Mouse (Mus musculus) adrenal gland, adult 8-10 months (tissue): Measurements from ENCODE around the gene Ltbp4. TPM values are rescaled to one million over a fixed set of nuclear protein-coding genes. Genes with fewer than 3 reads are reported as not detected.
A peak's percentile ranks its signal among the peaks of the same experiment; 100 is the strongest.

Experiments used
- DNase-seq: peaks from one replicate; pipeline ENCODE4 v3.0.0; 2022
- total RNA-seq, 4 experiments: library from RNA; stranded (reverse); gene quantifications; 2 replicates each; pipeline ENCODE4 v1.2.4; 2022

Gene Ltbp4
- total RNA-seq, 4 experiments from 2014 or later, result 90.9 to 117 (median 108) TPM

DNA sequence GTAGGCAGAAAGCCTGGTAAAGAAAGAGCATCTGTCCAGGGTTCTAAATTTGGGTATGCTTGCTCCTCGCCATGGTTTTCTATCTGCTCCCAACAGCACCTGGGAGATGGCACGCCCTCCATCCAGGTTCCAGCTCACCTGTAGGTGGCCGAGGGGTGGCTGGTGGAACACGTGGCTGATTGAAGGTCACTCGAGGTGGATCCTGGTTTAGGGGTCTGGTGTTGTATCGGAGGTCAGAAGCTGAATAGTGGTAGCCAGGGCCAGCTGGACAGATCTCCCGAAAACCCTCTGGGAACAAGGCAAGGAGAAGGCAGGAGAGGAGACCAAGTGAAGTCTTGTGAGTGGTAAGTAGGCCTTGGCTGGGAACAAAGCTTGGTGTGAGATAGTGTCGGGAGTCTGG lies 10.0 kb downstream of the Ltbp4 start:
- no peak for DNase-seq

DNA sequence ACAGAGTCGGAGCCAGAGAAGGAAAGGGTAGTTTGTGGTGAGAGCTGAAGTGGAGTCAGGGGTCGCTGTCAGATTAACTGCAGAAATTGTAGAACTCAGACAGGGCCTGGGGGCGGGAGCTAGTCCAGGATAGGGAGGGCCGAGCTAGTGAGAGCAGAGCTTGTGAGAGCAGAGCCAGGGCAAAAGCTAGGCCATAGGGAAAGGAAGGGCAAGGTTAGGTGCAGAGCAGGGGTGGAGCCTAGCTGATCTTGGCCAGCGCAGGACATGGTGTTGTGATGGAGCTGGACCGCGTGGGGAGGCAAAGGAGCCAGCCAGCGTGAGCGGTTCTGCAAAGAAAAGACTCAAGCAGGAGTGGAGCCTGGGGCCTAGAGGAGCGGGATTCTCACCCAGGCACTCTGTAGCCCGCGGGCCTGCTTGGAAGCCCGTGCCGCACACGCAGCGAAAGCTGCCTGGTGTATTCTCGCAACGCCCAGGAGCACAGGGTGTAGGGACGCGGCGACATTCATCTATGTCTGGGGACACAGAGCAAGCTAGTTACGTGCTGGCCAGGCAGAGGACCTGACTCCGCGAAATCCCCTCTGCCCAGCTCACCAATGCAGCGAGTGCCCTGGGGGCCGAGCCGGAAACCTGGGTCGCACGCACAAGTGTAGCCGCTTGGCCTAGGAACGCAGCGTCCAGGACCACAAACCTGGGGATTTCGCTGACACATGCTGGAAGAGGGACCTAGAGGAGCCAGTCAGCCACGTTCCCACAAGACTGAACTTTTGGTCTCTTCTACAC lies 11.2 kb downstream of the Ltbp4 start:
- DNase-seq, result no peak

DNA sequence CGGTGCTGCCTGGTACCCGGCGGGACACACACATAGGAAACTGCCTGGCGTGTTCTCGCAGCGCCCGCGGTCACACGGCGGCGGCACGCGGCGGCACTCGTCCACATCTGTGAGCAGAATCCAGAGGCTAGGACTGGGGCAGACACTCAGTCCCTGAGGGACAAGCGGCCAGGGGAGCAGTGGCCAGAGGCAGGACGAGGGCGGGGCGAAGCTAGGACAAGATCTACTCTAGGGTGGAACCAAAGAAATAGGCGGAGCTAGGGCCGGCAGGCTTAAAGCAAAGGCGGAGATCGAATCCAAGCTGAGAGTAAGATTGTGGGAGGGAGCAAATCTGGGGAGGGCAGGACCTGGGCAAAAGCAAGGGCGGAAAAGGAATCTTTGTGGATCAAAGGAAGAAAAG lies 11.8 kb downstream of the Ltbp4 start:
- peak; percentile 75 for DNase-seq

- DNase-seq, result no peak
These were observed 12.6 kb downstream of the Ltbp4 start for GRCm38 (mm10) chr7:27324928-27325327.

DNA sequence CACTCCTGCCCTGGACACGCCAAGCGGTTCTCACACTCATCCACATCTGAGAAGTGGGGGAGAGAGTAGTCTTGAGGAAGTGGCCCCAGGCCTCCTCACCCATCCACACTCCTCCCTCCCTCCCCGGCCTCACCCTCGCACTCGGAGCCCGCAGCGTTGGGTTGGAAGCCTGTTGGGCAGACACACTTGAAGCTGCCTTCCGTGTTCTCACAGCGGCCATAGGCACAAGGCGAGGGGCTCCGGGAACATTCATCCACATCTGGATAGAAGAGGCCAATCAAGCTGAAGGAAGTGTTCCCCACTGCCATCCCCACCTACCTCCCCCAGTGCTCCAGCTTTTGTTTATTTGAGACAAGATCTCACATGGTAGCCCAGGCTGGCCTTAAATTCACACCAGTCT lies 13.3 kb downstream of the Ltbp4 start:
- DNase-seq, result no peak

DNA sequence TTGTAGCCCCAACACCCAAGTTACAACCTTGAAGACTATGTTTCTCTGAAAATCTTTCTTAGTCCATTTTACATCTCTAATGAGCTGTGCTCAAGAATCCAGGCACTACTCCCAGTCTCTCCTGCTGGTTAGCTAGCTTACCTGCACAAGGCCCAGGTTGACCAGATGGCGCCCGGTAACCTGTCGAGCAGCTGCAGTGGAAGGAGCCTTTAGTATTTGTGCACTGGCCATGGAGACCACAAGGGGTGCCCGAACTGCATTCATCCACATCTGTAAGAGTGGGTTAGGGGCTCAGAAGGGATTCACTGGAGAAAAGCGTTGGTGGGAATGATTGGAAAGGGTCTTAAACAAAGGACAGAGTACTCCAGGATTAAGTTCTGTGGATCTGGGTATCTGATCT lies 14.5 kb downstream of the Ltbp4 start:
- DNase-seq, result no peak

DNA sequence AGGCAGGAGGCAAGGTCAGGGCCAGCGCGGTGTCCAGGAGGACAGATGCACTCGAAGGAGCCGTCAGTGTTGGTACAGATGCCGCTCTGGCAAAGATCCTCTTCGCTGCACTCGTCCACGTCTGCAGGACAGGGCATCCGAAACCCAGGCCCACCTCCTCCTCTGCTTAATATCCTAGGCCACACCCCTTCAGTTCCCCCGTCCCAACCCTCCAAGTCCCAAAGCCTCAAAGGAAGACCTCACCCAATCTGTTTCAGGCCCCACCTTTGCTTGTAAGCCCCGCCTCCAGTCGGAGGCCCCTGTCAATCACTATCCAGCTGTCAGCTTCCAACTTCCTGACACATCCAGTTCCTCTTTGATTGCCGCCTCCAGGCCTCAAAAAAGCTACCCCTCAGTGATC lies 15.2 kb downstream of the Ltbp4 start:
- no peak for DNase-seq

GRCm38 (mm10) chr7:27319411-27319810 lies 18.1 kb downstream of the Ltbp4 start:
- no peak for DNase-seq

- DNase-seq, result no peak
These were observed 21.5 kb downstream of the Ltbp4 start for GRCm38 (mm10) chr7:27315958-27316357.

DNA sequence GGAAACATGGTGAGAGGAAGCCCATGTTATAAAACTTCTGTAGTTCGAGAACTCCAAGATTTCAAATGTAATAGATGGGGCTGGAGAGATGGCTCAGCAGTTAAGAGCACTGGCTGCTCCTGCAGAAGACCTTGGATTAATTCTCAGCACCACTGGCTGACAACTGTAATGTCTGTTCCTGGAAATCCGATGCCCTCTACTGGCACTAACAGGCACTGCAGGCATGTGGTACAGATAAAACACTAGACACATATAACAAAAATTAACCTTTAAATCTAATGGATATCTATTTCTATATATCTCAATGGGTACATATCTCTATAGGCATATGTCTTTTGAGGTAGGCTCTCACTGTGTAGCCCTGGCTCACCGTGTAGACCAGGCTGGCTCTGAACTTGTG lies 23.1 kb downstream of the Ltbp4 start:
- DNase-seq, result no peak

GRCm38 (mm10) chr7:27311651-27312284 lies 25.7 kb downstream of the Ltbp4 start:
- no peak for DNase-seq

DNA sequence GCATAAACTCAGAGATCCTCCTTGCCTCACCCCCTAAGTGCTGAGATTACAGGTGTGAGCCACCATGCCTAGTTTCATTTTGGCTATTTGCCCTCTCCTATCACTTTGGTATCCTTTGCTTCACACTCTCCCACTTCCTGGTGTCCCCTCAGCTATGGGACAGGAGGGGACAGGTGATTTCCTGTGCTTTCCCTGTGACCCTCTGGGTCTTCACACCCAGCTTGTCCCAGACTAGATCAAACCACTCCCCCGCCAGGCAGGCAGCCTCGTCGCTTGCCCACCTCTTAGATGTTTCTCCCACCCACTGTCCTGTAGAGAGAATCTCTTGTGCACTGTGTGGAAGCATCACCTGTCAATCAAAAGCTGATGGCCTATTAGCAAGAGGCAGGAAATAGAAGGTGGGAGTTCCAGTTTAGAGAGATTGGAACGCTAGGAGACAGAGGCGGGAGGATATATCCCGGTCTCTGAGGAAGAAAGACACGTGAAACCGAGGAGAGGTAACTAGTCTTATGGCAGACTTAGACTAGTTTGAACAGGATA lies 26.4 kb downstream of the Ltbp4 start:
- DNase-seq, result no peak

GRCm38 (mm10) chr7:27310306-27310705 lies 27.2 kb downstream of the Ltbp4 start:
- DNase-seq, result no peak

GRCm38 (mm10) chr7:27309832-27310231 lies 27.7 kb downstream of the Ltbp4 start:
- DNase-seq, result no peak

DNA sequence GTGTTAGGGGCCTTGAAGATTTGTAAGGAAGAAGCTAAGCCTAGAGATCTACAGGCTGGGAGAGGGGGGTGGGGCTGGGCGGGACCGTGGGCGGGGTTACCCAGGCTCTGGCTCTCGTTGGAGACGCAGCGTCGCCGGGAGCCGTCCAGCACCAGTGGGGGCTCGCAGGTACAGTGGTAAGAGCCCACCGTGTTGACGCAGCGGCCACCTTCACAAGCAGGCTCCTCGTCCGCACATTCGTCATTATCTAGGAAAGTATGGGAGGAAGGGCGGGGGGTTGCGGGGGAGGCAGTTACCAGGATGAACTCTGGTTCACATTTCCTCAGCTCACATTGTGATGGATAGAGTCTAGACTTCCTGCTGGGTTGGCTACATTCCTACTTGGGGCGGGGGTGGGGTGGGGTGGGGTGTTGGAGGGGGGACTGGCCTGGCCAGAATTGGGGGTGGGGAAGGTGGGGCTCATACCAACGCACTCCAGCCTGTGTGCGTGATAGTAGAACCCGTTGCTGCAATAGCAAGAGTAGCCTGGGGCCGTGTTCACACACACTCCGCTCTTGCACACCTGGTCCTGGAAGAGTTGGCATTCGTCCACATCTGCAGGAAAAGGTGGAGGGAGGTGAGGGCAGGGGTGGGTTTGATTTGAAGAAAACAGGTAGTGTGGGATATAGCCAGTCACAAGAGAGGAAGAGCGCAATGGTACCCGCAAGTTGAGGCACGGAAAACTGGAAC lies 28.5 kb downstream of the Ltbp4 start:
- DNase-seq, result no peak

DNA sequence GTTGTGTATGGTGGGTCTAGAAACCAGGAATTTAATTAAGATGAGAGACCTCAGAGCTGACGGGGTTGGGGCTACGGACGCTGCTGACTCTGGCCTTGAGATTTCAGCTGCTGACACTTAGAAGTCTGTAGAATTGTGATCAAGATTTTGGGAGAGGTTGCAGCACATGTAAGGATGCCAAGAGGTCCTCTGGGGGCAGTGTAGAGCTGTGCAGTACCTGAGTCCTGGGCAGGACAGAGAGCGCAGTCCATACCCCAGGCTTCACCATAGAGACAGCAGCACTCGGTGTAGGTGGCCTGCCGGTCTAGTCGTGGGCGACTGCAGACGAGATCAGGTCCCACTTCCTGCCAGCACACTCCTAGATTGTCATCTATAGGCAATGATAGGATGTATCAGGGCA lies 29.9 kb downstream of the Ltbp4 start:
- no peak for DNase-seq

DNA sequence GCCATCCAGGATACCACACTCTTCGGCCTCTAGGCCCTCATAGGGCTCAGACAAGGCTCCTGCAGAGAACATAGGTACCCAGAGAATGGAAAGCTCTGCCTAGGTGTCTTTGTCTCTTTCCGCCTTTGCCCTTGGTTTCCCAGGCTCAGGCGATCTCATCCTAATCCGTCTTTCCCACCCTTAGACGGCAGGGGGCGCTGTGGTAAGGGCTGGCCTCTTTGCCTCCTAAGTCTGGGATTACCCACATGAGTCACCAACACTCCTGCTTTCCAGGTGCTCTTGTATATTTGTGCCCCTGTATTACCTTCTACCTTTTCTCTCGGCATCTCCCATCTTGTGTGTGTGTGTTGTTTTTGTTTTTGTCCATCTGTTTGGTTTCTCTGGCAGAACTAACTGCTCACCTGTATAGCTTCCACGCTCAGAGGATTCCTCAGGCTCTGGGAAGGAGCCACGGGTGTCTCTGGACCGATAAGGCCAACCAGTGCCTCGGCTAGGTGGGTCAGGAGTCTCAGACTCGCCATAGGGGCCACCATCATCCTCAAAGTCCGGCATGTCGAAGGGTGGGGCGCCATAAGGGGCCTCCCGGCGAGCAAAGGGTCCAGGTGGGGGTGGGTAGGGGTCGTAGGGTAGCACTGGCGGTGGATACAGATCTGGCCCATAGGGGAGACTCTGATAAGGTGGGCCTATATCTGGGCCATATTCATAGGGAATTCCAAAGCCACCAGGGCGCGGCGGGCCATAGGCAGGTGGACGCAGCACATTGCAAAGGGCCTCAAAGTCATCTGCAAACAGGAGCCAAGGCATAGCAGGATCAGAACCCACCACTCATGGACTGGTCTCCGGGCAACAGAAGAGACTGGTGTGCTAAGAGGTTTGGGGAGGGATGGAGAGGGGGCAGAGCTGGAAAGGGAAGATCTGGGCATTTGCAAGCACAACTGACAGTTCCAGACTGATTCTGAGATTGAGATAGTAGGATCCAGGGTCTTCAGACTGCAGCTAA lies 31.0 kb downstream of the Ltbp4 start:
- DNase-seq, result no peak

DNA sequence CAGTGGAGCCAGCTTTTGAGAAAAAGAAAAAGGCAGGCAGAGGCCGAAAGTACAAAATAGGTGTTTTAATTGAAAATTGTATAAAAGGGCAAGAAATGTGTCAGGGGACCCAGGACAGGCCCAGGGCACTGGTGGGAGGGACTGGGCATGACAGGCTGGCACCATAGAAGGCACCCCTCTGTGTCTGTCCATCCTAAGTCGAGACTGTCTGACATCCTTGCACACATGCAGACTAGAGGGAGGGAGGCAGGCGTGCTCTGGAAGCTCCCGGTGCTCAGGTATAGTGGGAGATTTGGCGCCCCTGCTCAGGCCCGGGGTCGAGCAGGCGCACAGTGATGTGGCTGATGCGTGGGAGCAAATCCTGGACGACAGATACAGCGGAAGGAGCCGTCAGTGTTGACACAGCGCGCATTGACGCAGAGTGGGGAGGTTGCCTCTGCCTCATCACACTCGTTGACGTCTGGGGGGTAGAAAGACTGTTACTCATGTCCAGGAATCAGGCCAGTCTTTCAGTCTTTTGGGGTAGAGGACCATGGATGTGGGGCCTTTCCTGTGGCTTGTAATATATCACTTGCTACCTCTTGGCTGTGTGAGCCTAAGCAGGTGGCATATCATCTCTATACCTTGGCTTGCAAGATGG lies 32.3 kb downstream of the Ltbp4 start:
- DNase-seq, result no peak

GRCm38 (mm10) chr7:27302172-27302571 lies 35.3 kb downstream of the Ltbp4 start:
- peak; percentile 50 for DNase-seq

GRCm38 (mm10) chr7:27300801-27301200 lies 36.7 kb downstream of the Ltbp4 start:
- no peak for DNase-seq

DNA sequence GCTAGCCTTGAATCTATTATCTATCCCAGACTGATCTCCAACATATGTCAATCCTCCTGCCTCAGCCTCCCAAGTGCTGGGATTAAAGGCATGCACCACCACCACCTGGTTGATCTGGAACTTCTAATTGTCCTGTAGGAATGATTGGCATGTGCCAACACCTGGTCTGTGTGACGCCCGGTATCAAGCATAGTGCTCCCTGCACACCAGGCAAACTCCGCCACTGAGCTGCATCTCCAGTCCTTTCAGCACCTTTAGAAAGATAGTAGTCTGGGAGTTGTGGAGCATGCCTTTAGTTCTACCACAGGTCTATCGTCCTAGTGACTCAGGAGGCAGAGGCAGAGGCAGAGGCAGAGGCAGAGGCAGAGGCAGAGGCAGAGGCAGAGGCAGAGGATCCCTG lies 37.1 kb downstream of the Ltbp4 start:
- DNase-seq, result no peak

GRCm38 (mm10) chr7:27298816-27299215 lies 38.7 kb downstream of the Ltbp4 start:
- DNase-seq, result no peak
